Mouse (Mus musculus): ENCODE data around the gene Scn9a.

- TF ChIP-seq POLR2A (IDR thresholded peaks at IDR 0.05; ENCODE audit: borderline replicate concordance, control insufficient read depth, low read depth, low read length) (no peak), CTCF (IDR thresholded peaks at IDR 0.05; ENCODE audit: control insufficient read depth, insufficient read depth, low read length) (no peak)
These were observed 172.3 kb downstream of the Scn9a start for GRCm38 (mm10) chr2:66462458-66462857.
